Mouse (Mus musculus): ENCODE measurements at regions not wholly inside any gene's neighbourhood (a gene's known extent, or its start where the extent isn't known, plus 50 kb on each side); places are given as distances from the start of the nearest gene placed in this dataset.

- TF ChIP-seq POLR2A (IDR thresholded peaks at IDR 0.05; ENCODE audit: borderline replicate concordance, low read depth, low read length) (no peak), CTCF (IDR thresholded peaks at IDR 0.05; ENCODE audit: low read depth, low read length) (no peak)
Observed at GRCm38 (mm10) chr6:37745393-37746100, 125.1 kb upstream of the Trim24 start.
